11 mouse cellular contexts compared by ENCODE assay signal in the genomic region with DNA sequence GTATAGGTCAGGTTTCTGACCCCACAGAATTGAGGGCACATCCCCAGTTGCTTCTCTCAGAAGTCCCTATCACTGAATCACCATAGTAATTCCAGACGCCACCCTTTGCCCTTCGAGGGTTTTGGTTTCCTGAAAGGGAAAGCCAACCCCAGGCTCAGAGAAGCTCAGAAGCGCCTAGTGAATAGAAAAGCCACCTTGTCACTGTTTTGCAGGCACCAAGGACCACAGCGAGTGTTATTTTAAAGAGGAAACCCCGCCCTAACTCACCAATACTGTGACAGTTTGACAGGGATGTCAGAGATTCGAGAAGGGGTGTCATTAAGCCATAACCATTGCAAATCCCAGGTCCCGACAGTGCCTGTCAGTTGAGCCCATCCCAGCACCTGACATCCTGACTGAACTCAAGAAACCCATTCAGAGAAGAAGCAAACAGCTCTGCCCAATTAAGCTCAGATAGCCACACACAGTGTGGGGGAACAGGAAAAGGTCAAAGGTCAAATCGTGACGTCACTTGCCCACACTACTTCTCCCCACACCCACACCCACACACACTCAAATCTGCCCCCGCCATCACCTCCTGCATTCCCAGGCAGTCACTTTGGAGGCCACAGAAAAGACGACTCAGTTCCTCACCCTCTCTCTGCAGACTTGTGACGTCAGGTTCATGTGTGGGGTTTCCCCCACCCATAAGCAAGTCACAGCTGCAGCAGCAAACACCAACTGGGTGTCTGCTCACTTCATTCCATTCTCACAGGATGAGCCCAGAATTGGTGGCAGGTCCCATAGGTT. TPM values are rescaled to one million over a fixed set of nuclear protein-coding genes. Genes with fewer than 3 reads are reported as not detected.
DNase-seq lines count a peak whose midpoint lies in the region; ATAC-seq lines count a peak whose summit lies in the region.
"Had no signal": no experiment of that assay in that cellular context is flagged by ENCODE, and none has a peak within 500 bp of the region (broad histone marks: within the 10 kb centered on the region; RNA-seq: fewer than 3 reads in every experiment).

No protein-coding gene starts in this region.

- intact Hi-C loops in left cerebral cortex, postnatal 14 days (cut with DNase I) = no loop called here

- peaks cover 18% of the 10 kb centered on the region for H3K4me1 ChIP-seq in midbrain, embryonic 14.5 days (ENCODE audit: control insufficient read depth, insufficient read depth, low read length)
- H3K4me1 ChIP-seq in midbrain, embryonic 15.5 days = peaks cover 32% of the 10 kb centered on the region
- peaks cover 97% of the 10 kb centered on the region for H3K4me1 ChIP-seq in megakaryocyte, embryonic 14.5 days

- no peaks in the 10 kb centered on the region for H3K36me3 ChIP-seq in midbrain, embryonic 14.5 days (ENCODE audit: control insufficient read depth, insufficient read depth, low read length)
- no peaks in the 10 kb centered on the region for H3K36me3 ChIP-seq in midbrain, embryonic 15.5 days (replicated peaks)
- peaks cover 72% of the 10 kb centered on the region for H3K36me3 ChIP-seq in megakaryocyte, embryonic 14.5 days (replicated peaks; ENCODE audit: low read length)
- H3K36me3 ChIP-seq: liver, embryonic 15.5 days had no signal

- H3K4me2 ChIP-seq in midbrain, embryonic 14.5 days (ENCODE audit: low read length) = no peak overlapping the region
- no peak overlapping the region for H3K4me2 ChIP-seq in midbrain, embryonic 15.5 days
- H3K4me2 ChIP-seq: liver, embryonic 15.5 days had no signal

- no peak overlapping the region for H3K27ac ChIP-seq in midbrain, embryonic 14.5 days (replicated peaks; ENCODE audit: low read depth, low read length)
- H3K27ac ChIP-seq in midbrain, embryonic 15.5 days = no peak overlapping the region
- H3K27ac ChIP-seq: liver, embryonic 15.5 days had no signal

- peak; percentile 5 for DNase-seq in midbrain, embryonic 14.5 days
- DNase-seq in brain, adult 2 months (ENCODE audit: low read depth, low spot score) = peak; percentile 70
- peak; percentile 63 for DNase-seq in thymus, postnatal 25 days
- no peak for DNase-seq in left cerebral cortex, postnatal 14 days (ENCODE audit: low spot score in 2 of 2)
- DNase-seq in c-Kit-positive CD71-positive TER-119-positive erythroid progenitor cells, embryonic 14.5 days (ENCODE audit: low spot score) = no peak
- DNase-seq in embryo, embryonic 10.5 days (ENCODE audit: low spot score) = no peak
- DNase-seq: gastrocnemius, postnatal 10 days had no signal

- no peak overlapping the region for H3K9ac ChIP-seq in midbrain, embryonic 14.5 days (replicated peaks; ENCODE audit: low read length)
- no peak overlapping the region for H3K9ac ChIP-seq in midbrain, embryonic 15.5 days
- H3K9ac ChIP-seq: liver, embryonic 15.5 days had no signal

- no peak for ATAC-seq in midbrain, embryonic 14.5 days (ENCODE audit: low FRiP score, low TSS enrichment)
- ATAC-seq in midbrain, embryonic 15.5 days (replicated peaks) = no peak
- ATAC-seq: intestine, postnatal 0 days had no signal

- 0 out of 2 replicates have a peak, but pooled peaks cover 2% of the 10 kb centered on the region for H3K27me3 ChIP-seq in midbrain, embryonic 14.5 days (ENCODE audit: control insufficient read depth, insufficient read depth, low read length)
- H3K27me3 ChIP-seq in midbrain, embryonic 15.5 days (replicated peaks) = no peaks in the 10 kb centered on the region
- no peaks in the 10 kb centered on the region for H3K27me3 ChIP-seq in megakaryocyte, embryonic 14.5 days (replicated peaks)
- H3K27me3 ChIP-seq: liver, embryonic 15.5 days had no signal

- H3K4me3 ChIP-seq in midbrain, embryonic 14.5 days (replicated peaks; ENCODE audit: low read depth, low read length) = no peak overlapping the region
- H3K4me3 ChIP-seq in midbrain, embryonic 15.5 days = no peak overlapping the region
- H3K4me3 ChIP-seq in megakaryocyte, embryonic 14.5 days (replicated peaks) = peak overlapping the region; percentile 79
- H3K4me3 ChIP-seq: liver, embryonic 15.5 days had no signal

- WGBS in midbrain, embryonic 14.5 days = 30% methylated on average over 12 of the region's 12 CpGs
- WGBS in midbrain, embryonic 15.5 days = 39% methylated on average over 12 of the region's 12 CpGs

- H3K9me3 ChIP-seq in midbrain, embryonic 14.5 days (ENCODE audit: control insufficient read depth, low read length) = no peaks in the 10 kb centered on the region
- no peaks in the 10 kb centered on the region for H3K9me3 ChIP-seq in midbrain, embryonic 15.5 days
- H3K9me3 ChIP-seq in megakaryocyte, embryonic 14.5 days = no peaks in the 10 kb centered on the region
- H3K9me3 ChIP-seq: liver, embryonic 15.5 days had no signal

RNA-seq across cellular contexts. Expression of a gene that starts 35.2 kb away (rescaled TPM):
- polyA plus RNA-seq in midbrain, embryonic 14.5 days (2014; fragmentation: Nextera tagmentation; extraction: Ambion mirVana) = 3.7 and 4.7 TPM in 2 replicates
- 2.4 and 2.9 TPM in 2 replicates for polyA plus RNA-seq in midbrain, embryonic 15.5 days (2015; fragmentation: Nextera tagmentation; extraction: Ambion mirVana)
- polyA plus RNA-seq in megakaryocyte, embryonic 14.5 days (2012; ENCODE audit: insufficient read depth, low replicate concordance) = 5.5 and 23.4 TPM in 2 replicates
- 10 to 100 TPM; 59.1 to 69.9 TPM for total RNA-seq in left cerebral cortex, postnatal 14 days (2021)

Comparison
In these comparisons a context has a peak if more than half of its experiments do, and no peak if none do; other contexts are left out.
1. DNase-seq: peak in midbrain, embryonic 14.5 days (single experiment), brain, adult 2 months (single experiment) and thymus, postnatal 25 days (single experiment); none in left cerebral cortex, postnatal 14 days (0 of 2), c-Kit-positive CD71-positive TER-119-positive erythroid progenitor cells, embryonic 14.5 days (single experiment) and embryo, embryonic 10.5 days (single experiment).